Mouse (Mus musculus): ENCODE results near the gene Dhrs3. TPM values are rescaled to one million over a fixed set of nuclear protein-coding genes. Genes with fewer than 3 reads are reported as not detected.

Dhrs3 gene
- polyA plus RNA-seq, 1 experiment from 2014 or later, result 114 TPM

DNA sequence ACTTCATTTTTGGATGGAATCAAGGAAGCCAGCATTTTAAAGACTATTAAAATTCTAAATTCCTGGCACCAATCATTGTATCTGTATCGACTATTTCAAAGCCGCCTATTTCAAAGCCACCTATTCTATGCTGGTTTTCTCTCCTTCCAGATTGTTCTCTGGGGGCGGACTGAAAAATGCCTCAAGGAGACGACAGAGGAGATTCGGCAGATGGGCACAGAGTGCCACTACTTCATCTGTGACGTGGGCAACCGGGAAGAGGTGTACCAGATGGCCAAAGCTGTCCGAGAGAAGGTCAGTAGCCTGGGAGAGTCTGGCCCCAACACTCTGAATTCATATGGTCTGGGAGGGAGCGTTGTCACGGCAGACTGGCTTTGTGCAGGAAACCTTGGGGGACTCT, 25.9 kb downstream of the Dhrs3 start:
- Histone ChIP-seq H3K4me3 (no peak overlapping the region), H3K27ac (no peak overlapping the region), H3K9ac (no peak overlapping the region), H3K9me3 (no peaks in the 10 kb centered on the region), H3K4me2 (no peak overlapping the region), H3K4me1 (no peaks in the 10 kb centered on the region), H3K36me3 (peaks cover 64% of the 10 kb centered on the region), H3K27me3 (no peaks in the 10 kb centered on the region)
- WGBS, result 92% methylated on average over 10 of the region's 10 CpGs
- no peak for ATAC-seq (ENCODE audit: insufficient number of reproducible peaks, low FRiP score, low TSS enrichment, low read depth)

DNA sequence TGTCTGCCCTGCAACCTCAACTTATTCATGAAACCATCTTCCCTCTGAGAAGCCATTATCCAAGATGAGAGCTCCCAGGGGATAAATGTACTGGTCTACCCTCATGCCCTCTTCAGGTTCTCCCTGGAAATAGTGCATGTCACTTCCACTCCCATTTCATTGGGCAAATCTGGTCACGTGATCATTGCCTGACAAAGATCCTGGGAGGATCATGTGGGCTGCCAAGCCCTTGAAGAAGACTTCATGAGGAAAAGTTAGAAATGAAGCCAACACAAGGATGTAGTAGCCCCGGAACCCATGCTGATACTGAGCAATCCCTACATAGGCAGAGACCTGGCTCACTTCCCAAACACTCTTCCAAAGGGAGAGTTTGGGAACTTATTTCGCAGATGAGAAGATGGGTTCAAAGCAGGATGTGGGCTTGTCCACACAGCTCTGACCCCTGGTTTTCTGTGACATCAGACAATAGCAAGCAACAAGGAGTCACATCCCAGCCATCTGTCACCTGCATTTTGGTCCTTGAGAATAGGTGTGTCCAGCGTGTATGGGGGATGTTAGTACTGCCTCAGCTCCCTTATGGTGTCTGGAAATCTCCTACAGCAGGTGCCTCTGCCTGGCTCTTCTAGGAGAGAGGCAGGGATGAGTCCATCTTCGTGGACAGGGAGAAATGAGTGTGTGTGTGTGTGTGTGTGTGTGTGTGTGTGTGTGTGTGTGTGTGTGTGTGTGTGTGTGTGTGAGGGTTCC, 36.2 kb downstream of the Dhrs3 start:
- Histone ChIP-seq H3K4me3 (no peak overlapping the region), H3K9me3 (no peaks in the 10 kb centered on the region), H3K4me2 (no peak overlapping the region), H3K27ac (peak overlapping the region; percentile 27), H3K9ac (no peak overlapping the region), H3K4me1 (peaks cover 24% of the 10 kb centered on the region), H3K27me3 (no peaks in the 10 kb centered on the region), H3K36me3 (peaks cover 28% of the 10 kb centered on the region)
- ATAC-seq (ENCODE audit: insufficient number of reproducible peaks, low FRiP score, low TSS enrichment, low read depth), result no peak
- WGBS, result 87% methylated on average over 5 of the region's 5 CpGs

DNA sequence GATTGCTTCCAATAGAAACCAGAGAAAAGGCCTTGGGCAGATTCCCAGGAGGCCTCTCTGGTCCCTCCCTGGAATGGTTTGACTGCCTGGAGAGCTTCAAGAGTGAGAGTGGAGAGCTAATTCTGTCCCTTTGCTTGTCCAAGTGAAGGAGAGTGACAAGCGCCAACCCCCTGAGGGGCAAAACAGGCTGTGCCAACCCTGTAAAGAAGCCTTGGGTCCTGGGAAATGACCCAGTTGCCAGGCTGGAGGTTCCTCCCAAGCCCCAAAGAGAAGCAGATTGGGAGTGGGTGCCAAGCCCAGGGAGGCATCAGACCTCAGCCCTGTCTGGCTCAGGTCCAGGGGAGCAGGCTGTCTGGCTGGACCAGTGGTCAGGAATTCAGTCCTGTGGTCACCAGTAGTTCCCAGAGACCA, 37.2 kb downstream of the Dhrs3 start:
- WGBS, result 66% methylated on average over 1 of the region's 1 CpGs
- peaks cover 24% of the 10 kb centered on the region for H3K4me1 ChIP-seq
- no peaks in the 10 kb centered on the region for H3K27me3 ChIP-seq
- H3K36me3 ChIP-seq, result peaks cover 28% of the 10 kb centered on the region
- H3K4me2 ChIP-seq, result no peak overlapping the region
- H3K27ac ChIP-seq, result peak overlapping the region; percentile 84
- H3K9ac ChIP-seq, result no peak overlapping the region
- no peak overlapping the region for H3K4me3 ChIP-seq
- H3K9me3 ChIP-seq, result no peaks in the 10 kb centered on the region
- ATAC-seq (ENCODE audit: insufficient number of reproducible peaks, low FRiP score, low TSS enrichment, low read depth), result peak; percentile 41; the same call in 1 of the 2 replicates

DNA sequence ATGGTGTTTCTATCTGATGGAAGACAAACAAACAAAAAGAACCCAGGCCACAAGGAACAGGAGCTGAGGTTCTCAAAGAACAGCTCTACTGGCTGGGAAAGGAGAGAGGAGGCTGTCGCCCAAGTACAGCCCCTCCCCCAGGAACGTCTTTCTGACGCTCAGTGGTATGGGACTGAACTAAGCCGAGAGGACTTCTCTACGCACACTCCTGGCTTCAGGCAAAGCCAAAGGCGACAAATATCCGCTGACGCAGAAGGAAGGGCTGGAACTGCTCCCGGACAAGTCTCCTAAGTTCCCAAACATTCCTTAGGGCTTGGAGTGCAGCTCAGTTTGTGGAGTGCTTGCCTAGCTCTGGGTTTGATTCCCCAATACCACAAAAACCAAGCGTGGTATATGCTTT, 37.7 kb downstream of the Dhrs3 start:
- Histone ChIP-seq H3K4me2 (no peak overlapping the region), H3K9me3 (no peaks in the 10 kb centered on the region), H3K9ac (no peak overlapping the region), H3K27me3 (no peaks in the 10 kb centered on the region), H3K36me3 (peaks cover 28% of the 10 kb centered on the region), H3K4me3 (no peak overlapping the region), H3K27ac (peak overlapping the region; percentile 84), H3K4me1 (peaks cover 24% of the 10 kb centered on the region)
- WGBS, result 4% methylated on average over 10 of the region's 10 CpGs
- peak; percentile 85 for ATAC-seq (ENCODE audit: insufficient number of reproducible peaks, low FRiP score, low TSS enrichment, low read depth)

DNA sequence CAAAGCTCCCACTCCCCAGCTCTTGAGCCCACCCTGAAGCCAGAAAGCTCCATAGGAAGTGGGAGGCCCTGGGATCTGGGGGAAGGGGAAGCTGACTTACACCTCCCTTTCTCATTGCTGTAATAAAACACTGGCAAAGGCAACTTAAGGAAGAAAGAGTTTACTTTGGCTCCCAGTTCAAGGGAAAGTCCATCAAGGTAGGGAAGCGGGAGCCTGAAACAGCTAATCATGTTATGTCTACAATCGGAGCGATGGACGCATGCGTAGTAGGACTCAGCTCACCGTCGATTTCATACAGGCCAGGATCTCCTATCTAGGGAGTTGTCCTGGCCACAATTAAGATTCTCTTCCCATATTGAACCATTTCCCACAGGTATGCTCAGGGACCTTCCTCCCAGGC, 38.5 kb downstream of the Dhrs3 start:
- no peak for ATAC-seq (ENCODE audit: insufficient number of reproducible peaks, low FRiP score, low TSS enrichment, low read depth)
- WGBS, result 81% methylated on average over 7 of the region's 7 CpGs
- Histone ChIP-seq H3K4me1 (peaks cover 24% of the 10 kb centered on the region), H3K27ac (peak overlapping the region; percentile 84), H3K27me3 (no peaks in the 10 kb centered on the region), H3K4me2 (no peak overlapping the region), H3K4me3 (no peak overlapping the region), H3K9me3 (no peaks in the 10 kb centered on the region), H3K9ac (no peak overlapping the region), H3K36me3 (peaks cover 24% of the 10 kb centered on the region)

DNA sequence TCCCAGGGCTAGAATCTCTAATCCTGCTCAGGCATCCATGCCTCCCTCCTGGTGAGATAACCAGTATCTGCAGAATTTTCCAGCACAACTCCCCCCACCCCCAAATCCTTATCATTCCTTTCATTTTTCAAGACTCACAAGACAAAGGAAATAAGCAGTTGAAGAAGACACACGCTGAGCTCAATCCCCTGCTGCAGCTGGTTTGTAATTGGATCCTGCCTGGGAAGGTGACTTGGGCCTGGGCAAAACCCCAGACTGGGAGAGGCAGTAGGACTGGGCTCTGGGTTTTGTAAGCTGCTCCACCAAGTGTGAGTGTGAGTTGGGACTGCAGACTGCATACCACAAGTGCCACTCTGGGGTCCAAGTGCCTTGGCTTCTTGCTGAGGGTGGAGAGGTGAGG, 41.9 kb downstream of the Dhrs3 start:
- no peaks in the 10 kb centered on the region for H3K27me3 ChIP-seq
- no peak for ATAC-seq (ENCODE audit: insufficient number of reproducible peaks, low FRiP score, low TSS enrichment, low read depth)
- no peak overlapping the region for H3K9ac ChIP-seq
- H3K9me3 ChIP-seq, result no peaks in the 10 kb centered on the region
- WGBS, result 7% methylated on average over 1 of the region's 1 CpGs
- H3K4me1 ChIP-seq, result peaks cover 17% of the 10 kb centered on the region
- H3K4me3 ChIP-seq, result no peak overlapping the region
- H3K36me3 ChIP-seq, result no peaks in the 10 kb centered on the region
- no peak overlapping the region for H3K4me2 ChIP-seq
- no peak overlapping the region for H3K27ac ChIP-seq

DNA sequence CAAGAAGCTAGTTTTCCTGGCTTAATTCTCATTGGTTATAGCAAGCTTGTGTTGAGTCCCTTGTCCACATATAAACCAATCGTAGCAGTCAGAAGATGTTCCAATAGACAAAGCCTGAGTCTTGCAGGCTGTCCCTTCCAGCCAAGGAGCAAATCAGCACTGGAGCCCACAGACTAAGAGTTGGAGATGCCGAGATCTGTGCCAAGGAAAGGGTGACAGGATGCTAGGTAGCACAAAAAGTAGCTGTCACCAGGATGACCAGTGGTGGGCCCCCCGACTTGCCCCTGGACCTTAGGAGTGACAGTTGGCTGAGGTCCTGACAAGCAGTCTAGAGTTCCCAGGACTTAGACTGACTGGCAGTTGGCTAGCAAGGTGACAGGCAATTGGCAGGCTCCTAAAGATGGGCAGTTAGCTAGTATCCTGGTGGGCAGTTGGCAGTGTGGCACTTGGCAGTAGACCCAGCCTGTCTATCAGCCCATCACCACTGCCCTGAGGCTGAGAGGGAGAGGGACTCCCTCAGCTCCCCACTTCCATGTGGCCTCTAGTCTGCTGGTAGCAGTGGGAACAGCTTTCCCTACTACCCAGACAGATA, 44.0 kb downstream of the Dhrs3 start:
- ATAC-seq (ENCODE audit: insufficient number of reproducible peaks, low FRiP score, low TSS enrichment, low read depth), result no peak
- H3K4me1 ChIP-seq, result 0 out of 2 replicates have a peak, but pooled peaks cover 4% of the 10 kb centered on the region
- H3K9me3 ChIP-seq, result no peaks in the 10 kb centered on the region
- H3K27ac ChIP-seq, result no peak overlapping the region
- WGBS, result 92% methylated on average over 3 of the region's 3 CpGs
- H3K27me3 ChIP-seq, result no peaks in the 10 kb centered on the region
- no peaks in the 10 kb centered on the region for H3K36me3 ChIP-seq
- no peak overlapping the region for H3K9ac ChIP-seq
- no peak overlapping the region for H3K4me2 ChIP-seq
- H3K4me3 ChIP-seq, result no peak overlapping the region

DNA sequence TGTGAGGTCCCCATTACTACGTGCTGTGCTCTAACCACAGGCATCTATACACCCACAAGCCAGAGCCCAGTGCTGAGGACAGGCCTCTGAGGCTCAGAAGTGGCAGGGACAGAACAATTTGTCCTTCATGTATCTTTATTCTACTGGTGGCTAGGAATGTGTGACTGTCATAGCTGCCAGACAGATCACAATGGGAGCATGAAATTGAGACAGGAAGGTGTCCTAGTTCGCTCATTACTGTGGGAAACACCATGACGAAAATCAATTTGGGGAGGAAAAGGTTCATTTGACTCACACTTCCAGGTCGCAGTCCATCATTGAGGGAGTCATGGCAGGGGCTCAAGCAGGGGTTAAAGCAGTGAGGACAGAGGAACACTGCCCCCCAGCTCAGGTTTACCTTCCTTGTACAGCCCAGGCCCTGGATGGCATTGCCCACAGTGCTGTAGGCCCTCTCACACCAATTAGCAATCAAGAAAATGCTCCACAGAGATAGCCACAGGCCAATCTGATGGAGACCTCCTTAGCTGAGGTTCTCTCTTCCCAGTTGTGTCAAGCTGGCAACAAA, 47.3 kb downstream of the Dhrs3 start:
- no peak overlapping the region for H3K27ac ChIP-seq

DNA sequence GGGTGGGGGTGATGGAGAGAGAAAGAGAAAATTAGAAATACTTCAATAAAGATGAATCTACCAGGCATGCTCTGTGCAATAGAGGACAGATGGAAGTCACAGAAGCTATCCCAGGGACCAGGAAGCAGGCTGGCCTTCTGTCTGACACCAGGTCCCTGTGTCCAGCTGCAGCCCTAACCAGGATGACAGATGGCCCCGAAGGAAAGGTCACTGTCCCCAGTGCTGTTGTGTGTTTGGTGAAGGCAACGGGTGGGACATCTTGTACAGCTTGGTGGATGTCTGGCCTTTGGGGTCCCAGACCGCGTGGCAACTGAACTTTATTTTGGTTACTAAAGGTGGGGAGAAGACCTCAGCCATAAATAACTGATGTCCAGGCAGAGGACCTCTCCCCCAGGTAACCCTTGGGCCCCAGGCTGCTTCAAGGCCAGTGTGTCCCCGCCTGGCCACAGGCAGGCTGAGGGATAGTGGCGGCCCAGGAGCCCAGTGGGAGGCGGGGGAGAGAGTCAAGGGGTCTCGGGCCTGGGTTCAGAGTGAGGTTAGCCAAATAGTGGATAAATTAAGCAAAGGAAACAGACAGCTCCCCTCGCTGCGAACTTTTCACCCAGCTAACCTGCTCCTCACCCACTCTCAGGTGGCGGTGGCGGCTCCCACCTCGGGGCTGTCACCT, 48.3 kb downstream of the Dhrs3 start:
- Histone ChIP-seq H3K4me2 (no peak overlapping the region), H3K4me3 (no peak overlapping the region), H3K4me1 (0 out of 2 replicates have a peak, but pooled peaks cover 4% of the 10 kb centered on the region), H3K27ac (no peak overlapping the region), H3K36me3 (no peaks in the 10 kb centered on the region), H3K9me3 (no peaks in the 10 kb centered on the region), H3K9ac (no peak overlapping the region), H3K27me3 (no peaks in the 10 kb centered on the region)
- ATAC-seq (ENCODE audit: insufficient number of reproducible peaks, low FRiP score, low TSS enrichment, low read depth), result no peak
- WGBS, result 65% methylated on average over 13 of the region's 13 CpGs

More for the DNA sequence above, 47.3 kb downstream of the Dhrs3 start:
- Histone ChIP-seq H3K4me2 (no peak overlapping the region), H3K9ac (no peak overlapping the region), H3K4me3 (no peak overlapping the region), H3K36me3 (no peaks in the 10 kb centered on the region), H3K9me3 (no peaks in the 10 kb centered on the region), H3K27me3 (no peaks in the 10 kb centered on the region), H3K4me1 (0 out of 2 replicates have a peak, but pooled peaks cover 4% of the 10 kb centered on the region)
- no peak for ATAC-seq (ENCODE audit: insufficient number of reproducible peaks, low FRiP score, low TSS enrichment, low read depth)
- 79% methylated on average over 4 of the region's 4 CpGs for whole genome bisulfite sequencing

DNA sequence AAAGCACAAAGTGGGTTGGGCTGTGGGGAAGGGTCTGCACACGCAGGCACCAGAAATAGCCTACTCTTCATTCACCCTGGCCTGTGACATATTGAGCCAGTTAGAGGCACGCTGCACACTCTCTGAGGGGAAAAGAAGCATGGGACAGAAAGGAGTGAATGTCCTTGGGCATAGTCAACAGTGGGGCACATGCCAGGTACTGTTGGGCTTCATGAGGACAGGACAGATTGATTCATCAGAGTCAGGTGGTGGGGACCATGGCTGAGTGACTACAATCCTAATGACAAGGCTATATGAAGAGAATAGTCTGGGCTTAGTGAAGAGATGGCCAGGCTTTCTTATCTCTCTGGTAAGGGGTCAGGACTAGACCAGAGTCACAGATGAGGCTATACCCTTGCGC, 49.8 kb downstream of the Dhrs3 start:
- H3K9ac ChIP-seq, result no peak overlapping the region
- H3K27me3 ChIP-seq, result no peaks in the 10 kb centered on the region
- no peak overlapping the region for H3K27ac ChIP-seq
- 94% methylated on average over 3 of the region's 3 CpGs for WGBS
- 0 out of 2 replicates have a peak, but pooled peaks cover 4% of the 10 kb centered on the region for H3K4me1 ChIP-seq
- no peak for ATAC-seq (ENCODE audit: insufficient number of reproducible peaks, low FRiP score, low TSS enrichment, low read depth)
- H3K9me3 ChIP-seq, result no peaks in the 10 kb centered on the region
- H3K36me3 ChIP-seq, result no peaks in the 10 kb centered on the region
- no peak overlapping the region for H3K4me3 ChIP-seq
- H3K4me2 ChIP-seq, result no peak overlapping the region

DNA sequence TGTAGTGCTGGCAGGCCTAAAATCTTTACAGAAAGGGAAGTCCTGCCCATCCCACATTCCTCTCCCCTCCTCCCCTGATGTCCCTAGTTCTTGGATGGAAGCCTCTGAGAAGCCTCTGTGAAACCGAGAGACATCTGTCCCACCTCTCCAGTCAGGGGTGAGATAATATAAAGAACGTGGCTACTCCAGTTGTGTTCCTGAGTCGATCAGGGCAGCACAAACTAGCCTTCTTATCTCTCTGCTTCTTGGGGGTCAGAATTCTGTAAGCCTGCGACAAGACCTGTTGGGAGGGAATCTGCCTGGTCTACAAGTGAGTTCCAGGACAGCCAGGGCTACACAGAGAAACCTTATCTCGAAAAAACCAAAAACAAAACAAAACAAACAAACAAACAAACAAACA, 50.6 kb downstream of the Dhrs3 start:
- Histone ChIP-seq H3K27me3 (no peaks in the 10 kb centered on the region), H3K9me3 (no peaks in the 10 kb centered on the region), H3K4me1 (0 out of 2 replicates have a peak, but pooled peaks cover 9% of the 10 kb centered on the region), H3K9ac (no peak overlapping the region), H3K4me2 (no peak overlapping the region), H3K4me3 (no peak overlapping the region), H3K36me3 (no peaks in the 10 kb centered on the region), H3K27ac (no peak overlapping the region)
- ATAC-seq (ENCODE audit: insufficient number of reproducible peaks, low FRiP score, low TSS enrichment, low read depth), result no peak
- 70% methylated on average over 5 of the region's 5 CpGs for WGBS

Data from limb, embryonic 15.5 days (tissue).